Mouse (Mus musculus): ENCODE measurements around the gene Wfdc11. TPM values are rescaled to one million over a fixed set of nuclear protein-coding genes. Genes with fewer than 3 reads are reported as not detected.
"Not testable (repeated sequence)": the region's sequence is repeated elsewhere in the genome, so short reads cannot be mapped to it uniquely, and the experiment has no call there.

Gene Wfdc11
- polyA plus RNA-seq, 1 experiment, result not detected

DNA sequence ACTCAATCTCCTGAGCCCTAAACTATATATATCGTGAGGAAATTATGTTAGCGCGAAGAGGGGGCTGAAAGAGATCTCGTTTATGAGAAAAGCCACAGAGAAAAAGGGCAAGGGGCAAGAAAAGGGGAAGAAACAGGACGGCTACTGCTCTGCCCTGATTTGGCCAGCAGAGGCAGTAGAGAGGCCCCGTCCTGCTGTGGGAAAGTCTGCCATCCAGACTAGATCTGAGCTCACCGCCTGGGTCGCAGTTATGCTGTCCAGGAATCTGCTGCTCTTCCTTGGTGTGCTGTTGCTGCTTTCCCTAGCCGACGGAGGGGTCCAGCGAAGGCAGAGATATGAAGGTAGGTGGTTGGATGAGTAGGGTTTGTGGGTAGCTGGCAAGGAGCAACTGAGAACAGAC is 18.0 kb downstream of the Wfdc11 start, which contains the start of gene Wfdc10:
TSS of gene Wfdc10 (plus strand) at position 189 of the 400 bp plus-strand sequence.
- no peak within 1 kb of the TSS for H3K4me3 ChIP-seq (ENCODE audit: insufficient read depth, low read length)
- no peak within 1 kb of the TSS for H3K27ac ChIP-seq (ENCODE audit: insufficient read depth, low read depth, low read length)
- peaks cover 3% of the 10 kb centered on the region; the same call in 1 of the 2 replicates for H3K4me1 ChIP-seq (ENCODE audit: control insufficient read depth, insufficient read depth, low read length)
- TF ChIP-seq CTCF (IDR thresholded peaks at IDR 0.05; ENCODE audit: low read depth, low read length) (peak; percentile 67), POLR2A (IDR thresholded peaks at IDR 0.05; ENCODE audit: borderline replicate concordance, low read depth, low read length) (no peak)

DNA sequence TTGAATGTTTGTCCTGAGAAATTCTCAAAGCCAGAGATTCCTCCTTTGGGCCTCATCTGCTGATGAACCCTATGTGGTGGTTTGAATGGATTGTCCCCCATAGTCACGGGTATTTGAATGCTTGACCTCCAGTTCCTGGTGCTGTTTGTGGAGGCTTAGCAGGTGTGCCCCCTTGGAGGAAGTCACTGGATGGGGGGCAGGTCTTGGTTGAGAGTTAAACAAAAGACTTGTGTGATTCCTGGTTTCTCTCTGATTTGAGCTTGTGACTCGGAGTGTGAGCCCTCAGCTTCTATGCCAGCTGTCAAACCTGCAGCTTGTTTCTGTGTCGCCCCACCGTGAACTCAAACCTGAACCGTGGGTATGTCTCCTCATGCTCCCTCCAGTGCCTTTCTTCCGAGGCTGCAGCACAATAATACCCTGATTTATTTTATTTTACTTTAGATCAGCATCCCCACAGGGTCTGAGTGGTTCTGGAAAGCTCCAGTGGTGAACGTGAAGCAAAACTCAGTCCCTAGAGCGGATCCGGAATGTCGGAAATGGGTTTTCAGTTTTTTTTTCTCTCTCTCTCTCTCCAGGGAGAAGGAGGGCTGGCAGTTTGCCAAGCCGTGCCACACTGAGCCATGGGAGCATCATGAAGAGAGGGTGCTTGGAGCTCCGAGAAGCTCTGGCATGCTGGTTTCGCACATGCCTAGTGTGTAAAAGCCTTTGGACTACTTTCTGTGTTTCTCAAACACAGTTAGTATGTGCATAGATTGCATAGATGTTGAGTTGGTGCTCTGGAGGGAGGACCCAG is 31.8 kb downstream of the Wfdc11 start:
- peaks cover 28% of the 10 kb centered on the region for H3K4me1 ChIP-seq (ENCODE audit: control insufficient read depth, insufficient read depth, low read length)
- no peak overlapping the region for H3K4me3 ChIP-seq (ENCODE audit: insufficient read depth, low read length)
- no peak overlapping the region for H3K27ac ChIP-seq (ENCODE audit: insufficient read depth, low read depth, low read length)
- no peak for TF ChIP-seq CTCF (IDR thresholded peaks at IDR 0.05; ENCODE audit: low read depth, low read length)

DNA sequence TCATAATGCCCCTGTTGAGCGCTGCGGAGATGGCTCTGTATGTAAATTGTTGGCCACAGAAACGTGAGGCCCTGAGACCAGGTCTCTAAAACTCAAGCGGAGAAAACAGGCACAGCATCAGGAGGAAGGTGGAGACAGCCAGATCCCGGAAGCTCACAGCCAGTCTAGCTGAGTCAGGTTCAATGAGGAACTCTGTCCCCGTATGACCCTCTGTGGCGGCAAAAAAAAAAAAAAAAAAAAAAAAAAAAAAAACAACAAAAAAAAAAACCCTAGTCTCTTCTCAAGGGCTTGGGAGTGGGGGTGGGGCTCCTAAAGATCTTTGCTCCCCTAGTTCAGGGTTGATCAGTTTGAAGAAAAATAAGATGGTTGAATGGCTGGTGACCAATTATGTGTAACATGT is 32.8 kb downstream of the Wfdc11 start:
- peaks cover 28% of the 10 kb centered on the region for H3K4me1 ChIP-seq (ENCODE audit: control insufficient read depth, insufficient read depth, low read length)
- H3K4me3 ChIP-seq (ENCODE audit: insufficient read depth, low read length), result no peak overlapping the region
- no peak for TF ChIP-seq CTCF (IDR thresholded peaks at IDR 0.05; ENCODE audit: low read depth, low read length)
- no peak for TF ChIP-seq POLR2A (IDR thresholded peaks at IDR 0.05; ENCODE audit: borderline replicate concordance, low read depth, low read length)
- H3K27ac ChIP-seq (ENCODE audit: insufficient read depth, low read depth, low read length), result peak overlapping the region; percentile 59

DNA sequence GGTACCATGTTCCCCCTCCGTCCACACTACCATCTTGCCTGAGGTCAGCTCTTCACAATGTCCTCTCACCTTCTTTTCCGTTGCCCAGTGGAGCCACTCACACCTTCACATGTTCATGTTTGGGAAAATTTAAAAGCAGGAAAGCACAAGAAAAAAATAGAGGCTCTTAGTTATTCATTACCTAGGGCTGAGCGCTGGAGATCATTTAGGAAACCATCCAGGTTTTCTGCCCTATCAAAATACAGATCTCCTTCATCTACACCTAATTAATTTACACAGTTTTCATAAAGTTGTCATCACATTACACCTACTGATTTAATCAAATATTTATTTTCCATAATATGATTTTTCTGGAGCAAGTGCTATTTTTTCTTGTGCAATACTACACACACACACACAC is 35.2 kb downstream of the Wfdc11 start, which contains the start of gene Wfdc16:
TSS of gene Wfdc16 (minus strand) at position 101 of the 400 bp plus-strand sequence.
- TF ChIP-seq POLR2A (IDR thresholded peaks at IDR 0.05; ENCODE audit: borderline replicate concordance, low read depth, low read length) (no peak), CTCF (IDR thresholded peaks at IDR 0.05; ENCODE audit: low read depth, low read length) (no peak)
- Histone ChIP-seq H3K4me3 (ENCODE audit: insufficient read depth, low read length) (no peak within 1 kb of the TSS), H3K27ac (ENCODE audit: insufficient read depth, low read depth, low read length) (no peak within 1 kb of the TSS), H3K4me1 (ENCODE audit: control insufficient read depth, insufficient read depth, low read length) (peaks cover 28% of the 10 kb centered on the region)

DNA sequence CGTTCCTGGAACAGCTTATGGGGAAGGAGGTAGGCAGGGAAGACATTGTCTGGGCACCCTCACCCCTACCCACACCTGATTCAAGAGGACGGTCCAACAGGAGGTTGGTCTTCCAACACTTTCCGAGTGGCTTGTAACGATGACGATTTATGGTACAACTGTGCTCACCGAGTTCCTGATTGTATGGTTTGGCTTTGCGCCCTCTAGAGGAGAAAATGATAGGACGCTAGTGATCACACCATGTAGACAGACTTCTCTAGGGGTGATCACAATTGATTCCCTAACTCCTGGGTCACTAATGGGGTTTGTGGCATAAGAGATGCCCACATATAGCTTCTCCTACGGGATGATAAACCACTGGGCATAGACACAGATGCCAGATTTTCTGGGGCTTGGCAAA is 38.6 kb downstream of the Wfdc11 start:
- no peak for TF ChIP-seq POLR2A (IDR thresholded peaks at IDR 0.05; ENCODE audit: borderline replicate concordance, low read depth, low read length)
- TF ChIP-seq CTCF (IDR thresholded peaks at IDR 0.05; ENCODE audit: low read depth, low read length), result no peak
- no peak overlapping the region for H3K4me3 ChIP-seq (ENCODE audit: insufficient read depth, low read length)
- no peak overlapping the region for H3K27ac ChIP-seq (ENCODE audit: insufficient read depth, low read depth, low read length)
- H3K4me1 ChIP-seq (ENCODE audit: control insufficient read depth, insufficient read depth, low read length), result peaks cover 8% of the 10 kb centered on the region

DNA sequence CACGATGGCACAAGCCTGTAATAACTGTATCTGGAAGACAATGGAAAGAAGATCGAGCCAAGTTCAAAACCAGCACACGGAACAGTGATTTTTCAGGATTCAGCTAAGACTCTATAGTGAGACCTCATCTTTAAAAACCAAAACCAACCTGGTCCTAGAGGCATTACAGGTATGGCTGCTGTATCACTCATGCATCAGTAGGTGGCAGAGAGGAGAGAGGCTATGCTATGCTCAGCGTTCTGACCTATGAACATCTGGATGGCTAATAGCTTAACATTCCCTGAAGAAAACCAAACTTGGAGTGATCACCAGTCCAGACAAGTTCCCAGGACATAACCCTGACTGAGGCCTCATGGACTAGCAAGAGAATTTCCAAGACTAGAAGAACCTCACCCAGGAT is 52.1 kb downstream of the Wfdc11 start:
- Histone ChIP-seq H3K4me1 (ENCODE audit: control insufficient read depth, insufficient read depth, low read length) (no peaks in the 10 kb centered on the region), H3K4me3 (ENCODE audit: insufficient read depth, low read length) (no peak overlapping the region), H3K27ac (ENCODE audit: insufficient read depth, low read depth, low read length) (no peak overlapping the region)
- TF ChIP-seq CTCF (IDR thresholded peaks at IDR 0.05; ENCODE audit: low read depth, low read length), result no peak
- no peak for TF ChIP-seq POLR2A (IDR thresholded peaks at IDR 0.05; ENCODE audit: borderline replicate concordance, low read depth, low read length)

DNA sequence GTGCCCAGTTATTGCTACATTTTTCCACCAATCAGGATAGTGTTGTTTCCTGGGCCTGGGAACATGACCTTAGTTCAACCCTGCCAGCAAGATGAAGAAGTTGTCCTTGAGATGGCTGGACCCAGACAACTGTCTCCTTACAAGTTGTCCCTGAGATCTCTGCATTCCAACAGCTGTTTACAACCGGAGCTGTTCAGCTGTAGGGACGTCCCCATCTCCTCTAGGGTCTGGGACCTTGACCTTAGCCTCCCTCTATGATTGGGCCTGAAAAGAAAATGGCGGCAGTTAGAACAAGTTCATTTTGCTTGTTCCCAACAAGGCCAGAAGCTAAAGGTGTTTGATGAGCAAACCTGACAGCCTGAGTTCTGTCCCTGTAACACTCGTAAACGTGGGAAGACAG is 54.8 kb downstream of the Wfdc11 start:
- TF ChIP-seq CTCF (IDR thresholded peaks at IDR 0.05; ENCODE audit: low read depth, low read length) (no peak), POLR2A (IDR thresholded peaks at IDR 0.05; ENCODE audit: borderline replicate concordance, low read depth, low read length) (no peak)
- Histone ChIP-seq H3K27ac (ENCODE audit: insufficient read depth, low read depth, low read length) (no peak overlapping the region), H3K4me3 (ENCODE audit: insufficient read depth, low read length) (no peak overlapping the region)

DNA sequence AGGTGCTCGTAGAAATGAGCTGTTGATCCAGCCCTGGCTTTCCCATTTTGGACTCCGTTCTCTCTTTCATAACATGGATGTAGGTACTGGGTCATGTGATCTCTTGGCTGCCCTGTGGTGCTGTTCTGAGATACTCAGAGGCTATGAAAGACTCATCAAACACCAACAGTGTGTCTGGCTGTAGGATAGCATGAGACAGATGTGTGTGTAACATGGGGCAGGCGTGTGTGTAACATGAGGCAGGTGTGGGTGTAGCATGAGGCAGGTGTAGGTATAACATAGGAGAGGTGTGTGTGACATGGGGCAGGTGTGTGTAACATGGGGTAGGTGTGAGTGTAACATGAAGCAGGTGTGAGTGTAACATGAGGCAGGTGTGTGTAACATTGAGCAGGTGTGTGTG is 58.5 kb downstream of the Wfdc11 start:
- Histone ChIP-seq H3K4me3 (ENCODE audit: insufficient read depth, low read length) (no peak overlapping the region), H3K4me1 (ENCODE audit: control insufficient read depth, insufficient read depth, low read length) (no peaks in the 10 kb centered on the region), H3K27ac (ENCODE audit: insufficient read depth, low read depth, low read length) (no peak overlapping the region)
- TF ChIP-seq CTCF (IDR thresholded peaks at IDR 0.05; ENCODE audit: low read depth, low read length) (no peak), POLR2A (IDR thresholded peaks at IDR 0.05; ENCODE audit: borderline replicate concordance, low read depth, low read length) (no peak)

More for the DNA sequence above, 54.8 kb downstream of the Wfdc11 start:
- H3K4me1 ChIP-seq (ENCODE audit: control insufficient read depth, insufficient read depth, low read length), result no peaks in the 10 kb centered on the region

DNA sequence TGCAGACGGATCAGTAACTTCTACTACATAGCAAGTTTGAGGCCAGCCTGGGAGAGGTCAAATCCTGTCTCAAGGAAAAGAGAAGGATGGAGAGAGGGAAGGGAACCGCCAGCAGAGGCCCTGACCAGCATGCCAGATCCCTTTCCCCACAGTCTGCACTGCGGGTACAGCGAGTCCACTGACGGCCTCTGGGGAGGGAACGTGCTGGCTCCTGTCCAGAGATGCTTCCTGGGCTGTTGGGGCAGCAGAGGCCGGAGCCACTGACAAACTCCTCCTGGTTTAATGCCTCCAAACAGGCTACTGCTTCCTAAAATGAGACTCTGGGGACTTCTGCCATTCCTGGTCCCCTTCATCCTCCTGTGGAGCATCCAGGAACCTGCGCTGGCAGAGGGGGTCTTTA is 60.4 kb downstream of the Wfdc11 start, which contains the start of the genes Wfdc6b and Wfdc8:
TSS of gene Wfdc6b (plus strand) at position 52 of the 400 bp plus-strand sequence.
TSS of gene Wfdc8 (minus strand) at position 156 of the 400 bp plus-strand sequence.
- H3K4me1 ChIP-seq (ENCODE audit: control insufficient read depth, insufficient read depth, low read length); H3K27ac ChIP-seq (ENCODE audit: insufficient read depth, low read depth, low read length); H3K4me3 ChIP-seq (ENCODE audit: insufficient read depth, low read length): not testable (repeated sequence)

Other genes starting within 250 kb of the Wfdc11 start
- gene Sdc4, start 230.2 kb downstream of the Wfdc11 start, polyA plus RNA-seq (2012; ENCODE audit: insufficient read depth, insufficient read length, missing spikeins), result 125 and 132 TPM in 2 replicates
- gene Sys1, start 217.1 kb downstream of the Wfdc11 start, polyA plus RNA-seq (2012; ENCODE audit: insufficient read depth, insufficient read length, missing spikeins), result 33.3 and 33.9 TPM in 2 replicates
- gene Gm20458, start 213.1 kb downstream of the Wfdc11 start, polyA plus RNA-seq (2012; ENCODE audit: insufficient read depth, insufficient read length, missing spikeins), result not detected in 2 replicates
- not detected in 2 replicates for gene Trp53tg5, start 200.4 kb downstream of the Wfdc11 start, polyA plus RNA-seq (2012; ENCODE audit: insufficient read depth, insufficient read length, missing spikeins)
- 67.6 and 75.8 TPM in 2 replicates for gene Dbndd2, start 188.0 kb downstream of the Wfdc11 start, polyA plus RNA-seq (2012; ENCODE audit: insufficient read depth, insufficient read length, missing spikeins)
- gene Pigt, start 176.6 kb downstream of the Wfdc11 start, polyA plus RNA-seq (2012; ENCODE audit: insufficient read depth, insufficient read length, missing spikeins), result 58.5 and 80.9 TPM in 2 replicates
- not detected in 2 replicates for gene Wfdc2, start 111.7 kb downstream of the Wfdc11 start, polyA plus RNA-seq (2012; ENCODE audit: insufficient read depth, insufficient read length, missing spikeins)
- gene Spint3, start 100.6 kb downstream of the Wfdc11 start, polyA plus RNA-seq (2012; ENCODE audit: insufficient read depth, insufficient read length, missing spikeins), result not detected in 2 replicates
- gene Wfdc6a, start 88.6 kb downstream of the Wfdc11 start, polyA plus RNA-seq (2012; ENCODE audit: insufficient read depth, insufficient read length, missing spikeins), result not detected in 2 replicates
- gene Eppin, start 80.5 kb downstream of the Wfdc11 start, polyA plus RNA-seq (2012; ENCODE audit: insufficient read depth, insufficient read length, missing spikeins), result not detected in 2 replicates
- not detected in 2 replicates for gene Wfdc6b, start 60.6 kb downstream of the Wfdc11 start, polyA plus RNA-seq (2012; ENCODE audit: insufficient read depth, insufficient read length, missing spikeins)
- not detected in 2 replicates for gene Wfdc8, start 60.5 kb downstream of the Wfdc11 start, polyA plus RNA-seq (2012; ENCODE audit: insufficient read depth, insufficient read length, missing spikeins)
- gene Wfdc16, start 35.3 kb downstream of the Wfdc11 start, polyA plus RNA-seq (2012; ENCODE audit: insufficient read depth, insufficient read length, missing spikeins), result not detected in 2 replicates
- gene Wfdc10, start 18.0 kb downstream of the Wfdc11 start, polyA plus RNA-seq (2012; ENCODE audit: insufficient read depth, insufficient read length, missing spikeins), result not detected in 2 replicates
- gene Wfdc9, start 17.5 kb downstream of the Wfdc11 start, polyA plus RNA-seq (2012; ENCODE audit: insufficient read depth, insufficient read length, missing spikeins), result not detected in 2 replicates
- gene Wfdc13, start 11.0 kb upstream of the Wfdc11 start, polyA plus RNA-seq (2012; ENCODE audit: insufficient read depth, insufficient read length, missing spikeins), result not detected in 2 replicates
- not detected in 2 replicates for gene Spint4, start 24.4 kb upstream of the Wfdc11 start, polyA plus RNA-seq (2012; ENCODE audit: insufficient read depth, insufficient read length, missing spikeins)
- not detected in 2 replicates for gene Spint5, start 41.2 kb upstream of the Wfdc11 start, polyA plus RNA-seq (2012; ENCODE audit: insufficient read depth, insufficient read length, missing spikeins)
- gene Wfdc3, start 71.8 kb upstream of the Wfdc11 start, polyA plus RNA-seq (2012; ENCODE audit: insufficient read depth, insufficient read length, missing spikeins), result not detected in 2 replicates
- 33.4 and 33.7 TPM in 2 replicates for gene Dnttip1, start 71.9 kb upstream of the Wfdc11 start, polyA plus RNA-seq (2012; ENCODE audit: insufficient read depth, insufficient read length, missing spikeins)
- 93.9 and 99.8 TPM in 2 replicates for gene Ube2c, start 95.8 kb upstream of the Wfdc11 start, polyA plus RNA-seq (2012; ENCODE audit: insufficient read depth, insufficient read length, missing spikeins)
- gene Tnnc2, start 105.9 kb upstream of the Wfdc11 start, polyA plus RNA-seq (2012; ENCODE audit: insufficient read depth, insufficient read length, missing spikeins), result 0.80 TPM in 1 of 2 replicates, not detected in the other
- gene Snx21, start 111.7 kb upstream of the Wfdc11 start, polyA plus RNA-seq (2012; ENCODE audit: insufficient read depth, insufficient read length, missing spikeins), result 14.6 and 20.3 TPM in 2 replicates
- 26.8 and 27.6 TPM in 2 replicates for gene Acot8, start 130.8 kb upstream of the Wfdc11 start, polyA plus RNA-seq (2012; ENCODE audit: insufficient read depth, insufficient read length, missing spikeins)
- gene Zswim3, start 131.0 kb upstream of the Wfdc11 start, polyA plus RNA-seq (2012; ENCODE audit: insufficient read depth, insufficient read length, missing spikeins), result 5.0 and 7.3 TPM in 2 replicates
- gene Zswim1, start 148.6 kb upstream of the Wfdc11 start, polyA plus RNA-seq (2012; ENCODE audit: insufficient read depth, insufficient read length, missing spikeins), result 5.7 and 5.8 TPM in 2 replicates
- gene Spata25, start 154.4 kb upstream of the Wfdc11 start, polyA plus RNA-seq (2012; ENCODE audit: insufficient read depth, insufficient read length, missing spikeins), result 1.4 TPM in 1 of 2 replicates, not detected in the other
- 632 and 760 TPM in 2 replicates for gene Ctsa, start 158.8 kb upstream of the Wfdc11 start, polyA plus RNA-seq (2012; ENCODE audit: insufficient read depth, insufficient read length, missing spikeins)
- 21.0 and 25.4 TPM in 2 replicates for gene Neurl2, start 159.4 kb upstream of the Wfdc11 start, polyA plus RNA-seq (2012; ENCODE audit: insufficient read depth, insufficient read length, missing spikeins)
- gene Pltp, start 183.6 kb upstream of the Wfdc11 start, polyA plus RNA-seq (2012; ENCODE audit: insufficient read depth, insufficient read length, missing spikeins), result 1,260 and 1,371 TPM in 2 replicates
- 27.1 and 27.6 TPM in 2 replicates for gene Pcif1, start 205.2 kb upstream of the Wfdc11 start, polyA plus RNA-seq (2012; ENCODE audit: insufficient read depth, insufficient read length, missing spikeins)
- 14.0 and 14.5 TPM in 2 replicates for gene Zfp335, start 237.7 kb upstream of the Wfdc11 start, polyA plus RNA-seq (2012; ENCODE audit: insufficient read depth, insufficient read length, missing spikeins)